Mouse (Mus musculus) cerebellum, adult 11 months (tissue): ENCODE measurements around the gene Wwox.

Source experiments
- DNase-seq: peaks from one replicate; pipeline ENCODE4 v3.0.0; 2022

Wwox gene

GRCm38 (mm10) chr8:114927412-114927811, 488.0 kb downstream of the Wwox start:
- no peak for DNase-seq

- DNase-seq, result no peak
Observed at GRCm38 (mm10) chr8:114927917-114928316, 488.5 kb downstream of the Wwox start.

- no peak for DNase-seq
Observed at GRCm38 (mm10) chr8:114929597-114929996, 490.1 kb downstream of the Wwox start.

GRCm38 (mm10) chr8:114932071-114932630, 492.7 kb downstream of the Wwox start:
- DNase-seq, result no peak

- no peak for DNase-seq
Observed at GRCm38 (mm10) chr8:114933248-114933647, 493.8 kb downstream of the Wwox start.

- DNase-seq, result no peak
Observed at GRCm38 (mm10) chr8:114936887-114937286, 497.4 kb downstream of the Wwox start.

- no peak for DNase-seq
Observed at GRCm38 (mm10) chr8:114939338-114939737, 499.9 kb downstream of the Wwox start.

- DNase-seq, result no peak
Observed at GRCm38 (mm10) chr8:114941096-114941495, 501.6 kb downstream of the Wwox start.

GRCm38 (mm10) chr8:114941644-114942043, 502.2 kb downstream of the Wwox start:
- no peak for DNase-seq

- no peak for DNase-seq
Observed at GRCm38 (mm10) chr8:114947921-114948320, 508.5 kb downstream of the Wwox start.

GRCm38 (mm10) chr8:114956377-114957168, 517.1 kb downstream of the Wwox start:
- no peak for DNase-seq

- DNase-seq, result no peak
Observed at GRCm38 (mm10) chr8:114958437-114959107, 519.1 kb downstream of the Wwox start.

- DNase-seq, result no peak
Observed at GRCm38 (mm10) chr8:114959406-114959805, 520.0 kb downstream of the Wwox start.

- no peak for DNase-seq
Observed at GRCm38 (mm10) chr8:114962494-114962893, 523.0 kb downstream of the Wwox start.

GRCm38 (mm10) chr8:114963282-114963681, 523.8 kb downstream of the Wwox start:
- DNase-seq, result no peak

GRCm38 (mm10) chr8:114964206-114964605, 524.8 kb downstream of the Wwox start:
- no peak for DNase-seq

GRCm38 (mm10) chr8:114968842-114969241, 529.4 kb downstream of the Wwox start:
- DNase-seq, result no peak

- peak; percentile 74 for DNase-seq
Observed at GRCm38 (mm10) chr8:114971378-114971777, 531.9 kb downstream of the Wwox start.

- no peak for DNase-seq
Observed at GRCm38 (mm10) chr8:114973002-114973461, 533.6 kb downstream of the Wwox start.

GRCm38 (mm10) chr8:114974336-114974950, 535.0 kb downstream of the Wwox start:
- DNase-seq, result no peak

GRCm38 (mm10) chr8:114977746-114978145, 538.3 kb downstream of the Wwox start:
- DNase-seq, result no peak

GRCm38 (mm10) chr8:114978206-114978960, 538.9 kb downstream of the Wwox start:
- DNase-seq, result no peak

- DNase-seq, result no peak
Observed at GRCm38 (mm10) chr8:114979671-114980070, 540.2 kb downstream of the Wwox start.
